Mouse (Mus musculus) spleen, adult 2 months (tissue): ENCODE measurements around the gene Tnrc6b.

Experiments used
- CTCF ChIP-seq: fragments of 200-500 bp; IDR thresholded peaks from 2 replicates; pipeline ENCODE4 v1.5.1; 2011; ENCODE audit warnings: mild to moderate bottlenecking, inconsistent platforms; ENCODE audit not compliant: insufficient read depth, insufficient read length, insufficient replicate concordance; ENCODE audit errors: extremely low read depth
- POLR2A ChIP-seq: fragments of 200-500 bp; IDR thresholded peaks from 2 replicates; pipeline ENCODE4 v1.6.1; 2011; ENCODE audit warnings: low read depth, low read length, inconsistent platforms

- no peak for TF ChIP-seq CTCF
- no peak for TF ChIP-seq POLR2A
These were observed 48.3 kb downstream of the Tnrc6b start for GRCm38 (mm10) chr15:80759451-80759850.
